Mouse (Mus musculus) embryonic facial prominence, embryonic 14.5 days (tissue): ENCODE measurements around the gene Stoml1. TPM values are rescaled to one million over a fixed set of nuclear protein-coding genes. Genes with fewer than 3 reads are reported as not detected.

Source experiments
- ATAC-seq: fragments of 200-750 bp; cut with Nextera tagmentation; 2 replicates; pipeline ENCODE4 v1.8.0; 2017; ENCODE audit warnings: low read depth, moderate number of reproducible peaks, moderate TSS enrichment
- DNase-seq: peaks from one replicate; pipeline ENCODE4 v3.0.0-alpha.2; 2015; ENCODE audit warnings: low spot score
- H3K27ac ChIP-seq: fragments of 300-500 bp; sonication (generic); replicated peaks from 2 replicates; pipeline ENCODE4 v1.5.1; 2014; ENCODE audit warnings: low read depth, mild to moderate bottlenecking, low read length, moderate library complexity
- H3K27me3 ChIP-seq: fragments of 300-500 bp; sonication (generic); replicated peaks from 2 replicates; pipeline ENCODE4 v1.6.1; 2014; ENCODE audit warnings: low read length; ENCODE audit not compliant: control insufficient read depth, insufficient read depth
- H3K36me3 ChIP-seq: fragments of 300-500 bp; sonication (generic); 2 replicates; pipeline ENCODE4 v1.6.1; 2014; ENCODE audit warnings: low read length, mixed read lengths; ENCODE audit not compliant: control insufficient read depth, insufficient read depth
- H3K4me1 ChIP-seq: fragments of 300-500 bp; sonication (generic); 2 replicates; pipeline ENCODE4 v1.6.1; 2014; ENCODE audit warnings: antibody characterized with exemption, low read length; ENCODE audit not compliant: control insufficient read depth, insufficient read depth
- H3K4me2 ChIP-seq: fragments of 300-500 bp; sonication (generic); 2 replicates; pipeline ENCODE4 v1.6.1; 2014; ENCODE audit warnings: low read depth, mild to moderate bottlenecking, low read length, moderate library complexity, mixed read lengths
- H3K4me3 ChIP-seq: fragments of 300-500 bp; sonication (generic); 2 replicates; pipeline ENCODE4 v1.5.1; 2014; ENCODE audit warnings: low read depth, mild to moderate bottlenecking, low read length
- H3K9ac ChIP-seq: fragments of 300-500 bp; sonication (generic); 2 replicates; pipeline ENCODE4 v1.6.1; 2014; ENCODE audit warnings: low read depth, mild to moderate bottlenecking, low read length, moderate library complexity, mixed read lengths
- H3K9me3 ChIP-seq: fragments of 300-500 bp; sonication (generic); 2 replicates; pipeline ENCODE4 v1.6.1; 2016; ENCODE audit warnings: low read length; ENCODE audit not compliant: control insufficient read depth
- WGBS: fragments of 180-500 bp; shearing (Covaris S2); extraction: QIAGEN DNeasy Blood & Tissue Kit; methylation state at CpG from one replicate; pipeline ENCODE4 v1.1.7; 2014; 5-methylcytosine and 5-hydroxymethylcytosine counted together
- polyA plus RNA-seq: library from polyadenylated mRNA; unstranded; fragments of >200 nt; fragmentation: Nextera tagmentation; extraction: Ambion mirVana; gene quantifications from 2 replicates; pipeline ENCODE4 v1.2.1, GENCODE M21; 2014

Stoml1 gene
- polyA plus RNA-seq, 1 experiment from 2014 or later = 25.0 TPM

GRCm38 (mm10) chr9:58272855-58273254 lies 19.9 kb downstream of the Stoml1 start:
- Histone ChIP-seq H3K27me3 (no peaks in the 10 kb centered on the region), H3K36me3 (no peaks in the 10 kb centered on the region), H3K4me2 (no peak overlapping the region), H3K9me3 (no peaks in the 10 kb centered on the region), H3K9ac (no peak overlapping the region), H3K4me1 (peaks cover 16% of the 10 kb centered on the region), H3K27ac (no peak overlapping the region), H3K4me3 (no peak overlapping the region)
- no peak for DNase-seq
- WGBS = 77% methylated on average over 9 of the region's 9 CpGs
- ATAC-seq = no peak

- DNase-seq (no peak), ATAC-seq (no peak)
- H3K9ac ChIP-seq = no peak overlapping the region
- H3K4me3 ChIP-seq = no peak overlapping the region
- no peak overlapping the region for H3K4me2 ChIP-seq
- peak overlapping the region; percentile 81; the same call in 1 of the 2 replicates for H3K27ac ChIP-seq
- WGBS = 66% methylated on average over 7 of the region's 7 CpGs
- H3K9me3 ChIP-seq = no peaks in the 10 kb centered on the region
- H3K36me3 ChIP-seq = no peaks in the 10 kb centered on the region
- H3K27me3 ChIP-seq = no peaks in the 10 kb centered on the region
- H3K4me1 ChIP-seq = peaks cover 16% of the 10 kb centered on the region
These were observed 21.2 kb downstream of the Stoml1 start for GRCm38 (mm10) chr9:58274101-58274604.

- Histone ChIP-seq H3K4me3 (no peak overlapping the region), H3K4me1 (peaks cover 16% of the 10 kb centered on the region), H3K27me3 (no peaks in the 10 kb centered on the region), H3K36me3 (no peaks in the 10 kb centered on the region), H3K9ac (no peak overlapping the region), H3K4me2 (no peak overlapping the region), H3K27ac (peak overlapping the region; percentile 81), H3K9me3 (no peaks in the 10 kb centered on the region)
- ATAC-seq (no peak), DNase-seq (no peak)
- WGBS = 43% methylated on average over 3 of the region's 3 CpGs
These were observed 21.7 kb downstream of the Stoml1 start for GRCm38 (mm10) chr9:58274626-58275025.

GRCm38 (mm10) chr9:58275115-58275774 lies 22.3 kb downstream of the Stoml1 start:
- H3K27me3 ChIP-seq = no peaks in the 10 kb centered on the region
- peaks cover 16% of the 10 kb centered on the region for H3K4me1 ChIP-seq
- no peak overlapping the region; the same call in 1 of the 2 replicates for H3K4me3 ChIP-seq
- DNase-seq = peak; percentile 88
- H3K36me3 ChIP-seq = no peaks in the 10 kb centered on the region
- H3K9me3 ChIP-seq = no peaks in the 10 kb centered on the region
- peak; percentile 87 for ATAC-seq
- H3K9ac ChIP-seq = peak overlapping the region; percentile 16; the same call in 1 of the 2 replicates
- peak overlapping the region; percentile 30 for H3K4me2 ChIP-seq
- peak overlapping the region; percentile 81 for H3K27ac ChIP-seq
- 7% methylated on average over 8 of the region's 8 CpGs for WGBS

- H3K36me3 ChIP-seq = no peaks in the 10 kb centered on the region
- ATAC-seq (no peak), DNase-seq (no peak)
- no peaks in the 10 kb centered on the region for H3K9me3 ChIP-seq
- H3K27me3 ChIP-seq = no peaks in the 10 kb centered on the region
- peaks cover 16% of the 10 kb centered on the region for H3K4me1 ChIP-seq
- H3K27ac ChIP-seq = peak overlapping the region; percentile 81
- WGBS = 71% methylated on average over 3 of the region's 3 CpGs
- H3K4me3 ChIP-seq = no peak overlapping the region; the same call in 1 of the 2 replicates
- H3K9ac ChIP-seq = peak overlapping the region; percentile 16; the same call in 1 of the 2 replicates
- peak overlapping the region; percentile 30 for H3K4me2 ChIP-seq
These were observed 22.8 kb downstream of the Stoml1 start for GRCm38 (mm10) chr9:58275797-58276196.

- Histone ChIP-seq H3K4me3 (no peak overlapping the region), H3K9ac (no peak overlapping the region), H3K9me3 (no peaks in the 10 kb centered on the region), H3K36me3 (no peaks in the 10 kb centered on the region), H3K4me2 (no peak overlapping the region), H3K27ac (no peak overlapping the region), H3K4me1 (peaks cover 16% of the 10 kb centered on the region), H3K27me3 (no peaks in the 10 kb centered on the region)
- ATAC-seq = no peak
- no peak for DNase-seq
- 49% methylated on average over 5 of the region's 5 CpGs for WGBS
These were observed 23.4 kb downstream of the Stoml1 start for GRCm38 (mm10) chr9:58276346-58276745.

- Histone ChIP-seq H3K4me1 (peaks cover 21% of the 10 kb centered on the region), H3K4me3 (no peak overlapping the region), H3K9ac (no peak overlapping the region), H3K27ac (no peak overlapping the region), H3K9me3 (no peaks in the 10 kb centered on the region), H3K36me3 (no peaks in the 10 kb centered on the region), H3K27me3 (no peaks in the 10 kb centered on the region), H3K4me2 (no peak overlapping the region)
- WGBS = 92% methylated on average over 4 of the region's 4 CpGs
- DNase-seq (no peak), ATAC-seq (no peak)
These were observed 25.3 kb downstream of the Stoml1 start for GRCm38 (mm10) chr9:58278313-58278712.

GRCm38 (mm10) chr9:58278821-58279723 lies 26.1 kb downstream of the Stoml1 start:
- Histone ChIP-seq H3K36me3 (no peaks in the 10 kb centered on the region), H3K4me1 (peaks cover 21% of the 10 kb centered on the region), H3K9me3 (no peaks in the 10 kb centered on the region), H3K27ac (no peak overlapping the region), H3K4me2 (no peak overlapping the region), H3K4me3 (no peak overlapping the region), H3K9ac (no peak overlapping the region), H3K27me3 (no peaks in the 10 kb centered on the region)
- 53% methylated on average over 4 of the region's 4 CpGs for WGBS
- ATAC-seq (no peak), DNase-seq (no peak)
